Mouse (Mus musculus) left cerebral cortex, postnatal 4 days (tissue): ENCODE results near the gene Lurap1l. TPM values are rescaled to one million over a fixed set of nuclear protein-coding genes. Genes with fewer than 3 reads are reported as not detected.

Experiments
- DNase-seq: peaks from one replicate; pipeline ENCODE4 v3.0.0-alpha.2; 2022
- intact Hi-C: fragments of 180-260 bp; cut with DNase I; formaldehyde crosslinking; loops from one replicate; pipeline ENCODE4 v1.15.1; 2025
- microRNA-seq: library from miRNA; unstranded; fragments of <30 nt; microRNA quantifications from one replicate; pipeline ENCODE4 v1.2.0, GENCODE M21; 2022
- total RNA-seq, 2 experiments: library from RNA; stranded (reverse); gene quantifications; 2 replicates each; pipeline ENCODE4 v1.2.3; 2021

Lurap1l gene
- total RNA-seq, 2 experiments from 2014 or later: 2.4 to 3.2 TPM

- DNase-seq: no peak
- intact Hi-C loops: no loop called here
These were observed 63.5 kb downstream of the Lurap1l start for GRCm38 (mm10) chr4:80973896-80974295.

GRCm38 (mm10) chr4:80990819-80991218 is 80.4 kb downstream of the Lurap1l start:
- intact Hi-C loops: no loop called here
- no peak for DNase-seq

- intact Hi-C loops: no loop called here
- no peak for DNase-seq
These were observed 93.1 kb downstream of the Lurap1l start for GRCm38 (mm10) chr4:81003528-81003927.

Small RNA genes lying within 50 kb of the gene (microRNA-seq; reads per million reads assigned to microRNA genes)
- gene Gm27452: not detected

Other genes starting within 250 kb of the Lurap1l start
- under 1 TPM in 1 of 2 experiments, not detected in 1; 0.16 TPM for gene Tyrp1, start 76.5 kb upstream of the Lurap1l start, total RNA-seq